Mouse (Mus musculus): Measurements from ENCODE around the gene Haus2. TPM values are rescaled to one million over a fixed set of nuclear protein-coding genes. Genes with fewer than 3 reads are reported as not detected.

The Haus2 gene
- polyA plus RNA-seq, 2 experiments from 2014 or later, result 18.1 to 19.6 TPM

- ATAC-seq, result no peak
Measured at GRCm38 (mm10) chr2:120619538-120619937, 10.4 kb downstream of the Haus2 start.

DNA sequence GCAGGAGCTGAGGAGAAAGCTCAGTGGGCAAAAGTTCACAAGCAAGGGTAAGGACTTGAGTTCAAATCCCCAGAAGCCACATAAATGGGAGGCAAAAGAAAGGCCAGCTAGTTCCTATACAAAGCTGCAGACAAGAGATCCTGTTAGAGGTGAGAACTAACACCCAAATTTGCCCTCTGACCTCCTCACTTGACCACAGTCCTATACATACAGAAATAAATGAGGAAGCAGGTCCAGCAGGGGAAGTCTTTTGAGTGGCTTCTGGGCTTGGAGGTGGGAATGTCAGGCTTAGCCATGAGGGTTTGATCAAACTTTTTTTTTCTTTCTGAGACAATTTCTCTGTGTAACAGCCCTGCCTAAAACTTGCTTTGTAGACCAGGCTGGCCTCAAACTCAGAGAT is 13.7 kb downstream of the Haus2 start:
- no peak for ATAC-seq

GRCm38 (mm10) chr2:120628076-120628865 is 19.1 kb downstream of the Haus2 start:
- no peak for ATAC-seq

GRCm38 (mm10) chr2:120628886-120629735 is 19.9 kb downstream of the Haus2 start, which contains the start of gene Stard9:
Gene Stard9, plus strand, starts transcription at chr2:120629121.
- ATAC-seq, result peak; percentile 100

GRCm38 (mm10) chr2:120630246-120630645 is 21.1 kb downstream of the Haus2 start:
- ATAC-seq, result no peak

DNA sequence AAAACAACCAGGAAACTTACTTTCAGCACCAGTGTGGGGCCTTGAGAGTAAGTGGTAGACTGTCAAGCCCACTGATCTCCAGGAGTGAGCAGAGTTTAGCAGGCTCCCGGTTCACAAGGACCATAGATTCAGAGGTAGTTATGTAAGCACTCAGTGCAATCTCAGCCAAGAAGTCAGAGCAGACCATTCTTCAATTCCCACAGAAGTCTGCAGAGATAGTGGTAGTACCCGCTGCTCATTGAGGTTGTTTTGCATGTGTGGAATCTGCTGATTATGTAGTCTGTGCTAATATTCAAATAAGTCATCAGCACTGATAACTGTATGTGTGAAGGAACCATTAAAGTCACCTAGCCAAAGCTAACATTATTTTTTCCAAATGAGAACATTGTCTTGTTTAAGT is 21.5 kb downstream of the Haus2 start:
- ATAC-seq, result no peak

GRCm38 (mm10) chr2:120631521-120631920 is 22.3 kb downstream of the Haus2 start:
- no peak for ATAC-seq

GRCm38 (mm10) chr2:120631957-120632356 is 22.8 kb downstream of the Haus2 start:
- no peak for ATAC-seq

DNA sequence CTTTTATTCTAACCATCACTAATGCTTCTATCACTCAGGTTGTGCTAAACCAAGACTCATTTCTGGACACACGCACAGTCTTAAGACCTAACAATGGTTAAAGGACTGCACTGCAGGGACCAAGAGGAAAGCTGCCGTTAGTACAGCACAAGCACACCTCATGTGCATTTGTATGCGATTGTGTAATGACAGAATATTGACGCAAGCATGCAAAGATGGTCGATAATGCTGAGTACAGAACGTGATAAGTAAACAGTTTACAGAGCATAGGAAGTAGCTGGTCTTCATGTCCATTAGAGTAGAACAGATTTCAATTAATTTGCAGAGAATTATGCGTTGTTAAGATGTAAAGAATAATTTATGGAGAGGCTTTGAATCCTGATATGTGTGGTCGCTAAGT is 31.7 kb downstream of the Haus2 start:
- no peak for ATAC-seq

DNA sequence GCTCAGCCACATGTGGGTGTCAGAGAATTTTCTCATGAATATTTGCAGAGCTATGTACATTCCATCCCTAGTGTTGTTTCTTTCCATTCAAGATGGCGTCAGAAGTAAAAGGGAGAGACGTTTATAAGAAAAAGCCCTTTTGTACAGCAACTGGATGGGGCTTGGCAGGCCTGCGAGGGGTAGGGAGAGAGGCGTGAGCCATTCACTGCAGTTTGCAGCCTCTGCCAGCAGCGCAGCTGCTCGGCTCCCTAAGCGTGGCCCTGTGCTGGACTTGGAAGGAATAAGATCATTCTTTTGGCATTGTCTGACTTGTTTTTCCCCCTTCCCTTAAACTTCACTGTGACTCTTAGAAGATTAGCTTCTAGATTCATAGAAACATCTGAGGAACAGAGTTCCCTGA is 34.7 kb downstream of the Haus2 start:
- no peak for ATAC-seq

DNA sequence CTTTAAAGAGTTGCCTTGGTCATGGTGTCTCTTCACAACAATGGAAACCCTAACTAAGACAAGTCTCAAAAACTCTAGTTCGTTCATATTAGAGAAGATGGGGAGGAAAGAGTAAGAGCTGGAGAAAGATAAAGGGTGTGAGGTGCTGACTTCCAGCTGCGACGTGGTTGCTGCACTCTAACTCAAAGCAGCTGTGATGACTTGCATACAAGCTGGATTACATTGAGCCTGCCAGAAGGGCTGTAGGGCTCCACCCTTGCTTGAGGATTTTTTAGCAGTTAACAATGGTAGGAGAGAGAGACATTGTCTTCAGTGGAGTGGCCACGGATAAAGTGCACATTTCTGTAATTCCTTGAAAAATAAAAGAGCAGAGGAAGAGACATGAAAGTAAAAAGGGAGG is 37.6 kb downstream of the Haus2 start:
- ATAC-seq, result no peak

- no peak for ATAC-seq
Measured at GRCm38 (mm10) chr2:120652256-120652924, 43.2 kb downstream of the Haus2 start.

DNA sequence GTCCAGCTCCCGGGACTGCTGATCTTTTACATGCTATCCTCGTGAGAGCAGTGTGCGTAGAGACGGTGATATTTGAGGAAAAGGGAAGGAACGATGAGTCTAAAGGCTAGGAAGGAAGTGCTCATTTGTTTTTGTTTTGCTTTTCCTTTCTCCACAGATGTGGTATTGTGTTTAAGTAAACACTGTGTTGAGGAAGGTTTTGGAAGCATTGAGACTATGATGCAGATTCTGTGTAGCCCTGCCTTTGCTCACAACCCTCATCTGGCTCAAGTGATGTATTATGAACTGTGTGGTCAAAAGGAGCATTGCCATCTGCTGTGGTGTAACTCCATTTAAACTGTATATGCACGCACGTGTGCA is 43.7 kb downstream of the Haus2 start:
- no peak for ATAC-seq

DNA sequence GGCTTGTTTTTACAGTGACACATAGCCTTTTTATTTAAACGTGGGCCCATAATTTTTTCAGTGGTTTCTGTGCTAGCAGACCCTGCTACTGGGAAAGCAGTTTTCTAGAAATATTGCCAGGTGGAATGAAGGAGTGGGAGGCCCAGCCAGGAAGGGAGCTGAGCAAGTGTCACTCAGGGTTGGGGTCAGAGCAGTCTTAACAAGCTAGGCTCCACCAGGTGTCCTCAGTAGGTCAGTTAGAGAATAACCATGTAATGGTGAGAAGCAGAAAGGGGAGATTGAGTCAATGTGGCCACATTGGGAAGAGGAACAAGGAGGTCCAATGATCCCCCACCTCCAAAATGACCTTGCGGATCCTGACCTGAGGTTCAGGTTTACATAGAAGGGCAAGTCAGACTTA is 45.5 kb downstream of the Haus2 start:
- no peak for ATAC-seq

DNA sequence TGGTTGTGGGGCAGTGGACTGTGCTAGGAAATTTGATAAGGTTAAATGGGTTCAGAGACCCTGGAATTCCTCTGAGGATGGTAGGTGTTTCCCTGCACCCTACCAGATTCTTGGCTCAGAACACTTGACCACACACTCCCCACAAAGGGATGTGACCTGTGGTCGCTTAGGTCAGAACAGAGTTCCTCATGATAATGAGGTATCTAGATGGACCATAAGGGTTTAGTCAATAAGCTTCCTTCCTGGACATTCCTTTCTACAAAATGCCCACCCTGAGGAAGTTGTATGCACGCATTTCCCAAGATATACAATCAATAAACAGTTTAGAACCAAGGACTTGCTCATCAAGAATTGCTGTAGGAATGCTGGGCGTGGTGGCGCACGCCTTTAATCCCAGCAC is 46.7 kb downstream of the Haus2 start:
- no peak for ATAC-seq

GRCm38 (mm10) chr2:120656711-120657110 is 47.5 kb downstream of the Haus2 start:
- no peak for ATAC-seq

GRCm38 (mm10) chr2:120658486-120658885 is 49.3 kb downstream of the Haus2 start:
- no peak for ATAC-seq

GRCm38 (mm10) chr2:120659318-120659717 is 50.1 kb downstream of the Haus2 start:
- ATAC-seq, result no peak

GRCm38 (mm10) chr2:120660486-120661078 is 51.4 kb downstream of the Haus2 start:
- ATAC-seq, result no peak

DNA sequence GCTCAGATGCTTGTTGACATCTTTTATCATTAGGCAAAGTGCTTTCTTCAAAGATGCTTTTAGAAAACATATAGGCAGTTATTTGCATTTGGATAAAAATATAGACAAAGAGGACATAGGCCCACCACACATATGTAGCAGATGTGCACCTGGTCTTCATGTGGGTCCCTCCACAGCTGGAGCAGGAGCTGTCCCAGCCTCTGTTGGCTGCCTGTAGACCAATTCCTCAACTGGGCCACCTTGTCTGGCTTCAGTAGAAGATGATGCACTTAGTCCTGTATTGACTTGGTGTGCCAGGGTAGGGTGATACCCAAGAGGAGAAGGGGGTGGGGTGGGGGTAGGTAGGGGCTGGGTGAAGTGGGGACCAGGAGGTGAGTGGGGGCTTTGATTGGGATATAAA is 53.6 kb downstream of the Haus2 start:
- no peak for ATAC-seq

DNA sequence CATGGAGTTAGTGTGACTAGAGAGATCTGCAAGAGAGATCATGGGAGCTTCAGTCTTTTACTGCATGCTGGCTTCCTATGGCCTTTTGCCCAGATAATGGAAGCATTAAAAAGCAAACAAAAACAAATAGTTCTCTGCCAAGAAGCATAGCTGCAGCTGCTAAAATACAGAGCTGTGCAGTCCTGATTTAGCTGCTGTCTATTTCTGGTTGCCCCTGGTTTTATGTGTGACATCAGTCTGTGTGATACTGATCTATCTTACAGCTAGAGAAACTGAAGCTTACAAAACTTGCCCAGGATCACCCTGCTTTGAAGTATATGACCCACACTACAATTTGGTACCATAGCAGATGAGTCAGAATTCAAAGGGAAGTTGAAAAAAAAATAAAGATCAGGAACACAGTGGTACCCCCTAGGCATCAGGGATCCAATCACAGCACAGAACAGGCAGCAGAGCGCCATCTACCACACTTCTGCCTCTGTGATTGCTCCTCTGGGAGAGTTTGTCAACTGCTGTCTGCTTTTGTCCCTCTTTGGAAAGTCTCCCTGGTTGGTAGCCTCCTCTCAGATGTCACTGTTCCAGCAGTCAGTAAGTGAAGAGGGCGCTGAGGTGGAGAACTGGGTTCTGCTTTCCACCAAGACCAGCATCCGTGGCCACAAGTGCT is 54.4 kb downstream of the Haus2 start:
- ATAC-seq, result no peak

- ATAC-seq, result no peak
Measured at GRCm38 (mm10) chr2:120667446-120667845, 58.3 kb downstream of the Haus2 start.
